Mouse (Mus musculus): ENCODE results near the gene Pik3cg. TPM values are rescaled to one million over a fixed set of nuclear protein-coding genes. Genes with fewer than 3 reads are reported as not detected.

Gene Pik3cg
- polyA plus RNA-seq, 1 experiment from 2014 or later: 2.6 TPM

DNA sequence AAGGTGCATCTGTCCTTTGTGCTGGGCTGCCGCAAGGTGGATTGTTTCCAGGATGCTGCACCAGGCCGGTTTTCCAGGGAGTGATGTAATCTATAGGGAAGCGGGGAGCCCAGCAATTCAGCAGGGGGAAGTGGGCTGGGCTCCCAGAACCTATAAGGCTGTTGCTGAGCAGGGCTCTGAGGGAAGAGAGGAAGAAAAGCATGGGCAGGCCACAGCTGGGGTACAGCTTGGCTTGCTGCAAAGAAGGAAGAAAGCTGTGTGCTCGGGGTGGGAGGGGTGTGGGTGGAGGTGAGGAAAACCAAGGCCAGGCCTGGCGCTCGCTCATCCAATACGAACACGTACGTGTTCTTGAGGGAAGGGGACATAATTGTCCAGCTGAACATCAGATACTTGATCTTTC, 70.1 kb downstream of the Pik3cg start:
- no peaks in the 10 kb centered on the region for H3K27me3 ChIP-seq (replicated peaks)
- H3K9me3 ChIP-seq: no peaks in the 10 kb centered on the region
- H3K4me2 ChIP-seq: no peak overlapping the region
- H3K4me3 ChIP-seq (replicated peaks): no peak overlapping the region
- no peaks in the 10 kb centered on the region for H3K36me3 ChIP-seq
- peaks cover 15% of the 10 kb centered on the region; the same call in 1 of the 2 replicates for H3K4me1 ChIP-seq
- no peak for ATAC-seq (ENCODE audit: insufficient read depth, low FRiP score, low read depth)
- 54% methylated on average over 9 of the region's 9 CpGs for whole genome bisulfite sequencing
- no peak overlapping the region for H3K9ac ChIP-seq
- H3K27ac ChIP-seq: peak overlapping the region; percentile 80

DNA sequence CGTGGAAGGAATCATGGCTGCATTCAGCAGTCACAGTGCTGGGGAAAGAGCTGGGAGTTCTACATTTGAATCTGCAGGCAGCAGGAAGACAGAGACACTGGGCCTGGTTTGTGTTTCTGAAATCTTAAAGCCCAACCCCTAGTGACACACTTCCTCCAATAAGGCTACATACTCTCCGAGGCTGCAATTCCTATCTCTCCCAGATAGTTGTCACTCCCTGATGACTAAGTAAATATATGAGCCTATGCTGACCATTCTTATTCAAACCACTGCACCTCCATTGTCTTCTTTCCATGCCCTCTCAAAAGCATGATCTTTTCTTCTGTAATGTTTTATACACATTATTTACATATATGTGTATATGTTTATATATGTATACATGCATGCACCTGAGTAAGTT, 70.9 kb downstream of the Pik3cg start:
- no peak overlapping the region for H3K4me2 ChIP-seq
- no peaks in the 10 kb centered on the region for H3K27me3 ChIP-seq (replicated peaks)
- no peaks in the 10 kb centered on the region for H3K9me3 ChIP-seq
- H3K27ac ChIP-seq: no peak overlapping the region
- ATAC-seq (ENCODE audit: insufficient read depth, low FRiP score, low read depth): no peak
- 66% methylated on average over 2 of the region's 2 CpGs for WGBS
- H3K9ac ChIP-seq: no peak overlapping the region
- H3K4me1 ChIP-seq: peaks cover 15% of the 10 kb centered on the region; the same call in 1 of the 2 replicates
- no peak overlapping the region for H3K4me3 ChIP-seq (replicated peaks)
- H3K36me3 ChIP-seq: no peaks in the 10 kb centered on the region

DNA sequence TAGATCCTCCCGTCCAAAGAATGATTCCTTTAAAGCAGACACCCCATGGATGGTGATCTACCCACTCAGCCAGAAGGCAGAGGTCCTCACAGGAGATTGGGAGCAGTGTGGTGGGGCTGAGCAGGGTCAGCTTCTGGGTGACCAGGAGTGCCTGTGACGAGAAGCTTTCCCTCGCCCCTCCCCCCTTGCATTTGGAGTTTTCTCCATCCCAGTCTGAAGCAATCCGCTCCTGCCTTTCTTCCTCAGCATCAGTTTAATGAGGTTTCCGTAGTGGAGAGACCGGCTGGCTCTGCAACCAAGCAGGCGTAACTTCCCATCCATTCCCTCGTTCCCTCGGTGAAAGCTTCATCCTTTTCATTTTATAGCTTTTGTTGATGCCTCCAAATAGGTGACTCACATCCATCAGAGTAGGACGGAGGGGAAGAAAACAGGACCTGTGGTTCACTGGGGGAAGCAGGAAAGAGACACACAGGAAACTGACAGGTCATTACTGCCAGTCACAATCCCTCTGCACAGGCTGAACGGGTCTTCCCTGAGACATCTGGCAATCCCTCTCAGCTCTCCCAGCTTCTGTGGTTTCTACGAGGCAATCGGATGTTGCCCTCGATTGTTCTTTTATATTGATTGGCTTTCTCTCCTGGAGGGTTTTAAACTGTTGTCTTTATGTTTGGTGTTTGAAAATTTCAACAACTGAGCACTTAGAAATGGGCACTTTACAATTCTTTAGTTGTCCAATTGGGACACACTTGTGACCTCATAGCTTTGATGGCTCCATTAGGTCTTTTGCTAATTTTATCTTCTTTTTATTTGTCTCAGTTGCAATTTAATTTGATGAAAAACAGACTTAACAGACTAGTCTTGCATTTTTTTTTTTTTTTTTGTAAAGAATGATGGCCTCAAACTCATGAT, 80.6 kb downstream of the Pik3cg start:
- WGBS: 41% methylated on average over 14 of the region's 14 CpGs
- Histone ChIP-seq H3K9ac (no peak overlapping the region), H3K27me3 (replicated peaks) (no peaks in the 10 kb centered on the region), H3K36me3 (no peaks in the 10 kb centered on the region), H3K4me3 (replicated peaks) (no peak overlapping the region), H3K4me1 (no peaks in the 10 kb centered on the region), H3K9me3 (no peaks in the 10 kb centered on the region), H3K4me2 (0 out of 2 replicates have a peak overlapping the region, but pooled peaks have one; percentile 8), H3K27ac (no peak overlapping the region)
- no peak for ATAC-seq (ENCODE audit: insufficient read depth, low FRiP score, low read depth)

DNA sequence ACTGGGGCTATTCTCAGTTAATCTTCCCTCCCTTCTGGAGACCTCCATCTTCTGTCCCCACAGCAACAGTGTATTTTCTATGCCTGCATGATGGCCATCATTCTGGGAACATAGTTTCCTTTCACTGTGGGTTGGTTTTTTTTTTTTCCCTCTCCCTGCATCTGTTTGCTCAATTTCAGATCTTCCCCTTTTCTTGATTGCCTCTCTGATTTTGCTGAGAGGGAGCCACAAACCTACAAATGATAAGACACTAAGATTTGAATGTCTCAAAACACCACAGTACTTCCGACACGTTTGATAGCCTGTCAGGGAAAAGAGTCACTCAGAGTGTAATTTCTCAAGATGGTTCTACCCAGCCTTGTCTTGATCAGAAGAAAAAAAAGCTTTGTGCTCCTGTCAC, 81.3 kb downstream of the Pik3cg start:
- Histone ChIP-seq H3K36me3 (no peaks in the 10 kb centered on the region), H3K4me3 (replicated peaks) (no peak overlapping the region), H3K4me1 (no peaks in the 10 kb centered on the region), H3K9me3 (no peaks in the 10 kb centered on the region), H3K27me3 (replicated peaks) (no peaks in the 10 kb centered on the region), H3K9ac (no peak overlapping the region), H3K4me2 (no peak overlapping the region), H3K27ac (no peak overlapping the region)
- no peak for ATAC-seq (ENCODE audit: insufficient read depth, low FRiP score, low read depth)
- WGBS: 70% methylated on average over 2 of the region's 2 CpGs

DNA sequence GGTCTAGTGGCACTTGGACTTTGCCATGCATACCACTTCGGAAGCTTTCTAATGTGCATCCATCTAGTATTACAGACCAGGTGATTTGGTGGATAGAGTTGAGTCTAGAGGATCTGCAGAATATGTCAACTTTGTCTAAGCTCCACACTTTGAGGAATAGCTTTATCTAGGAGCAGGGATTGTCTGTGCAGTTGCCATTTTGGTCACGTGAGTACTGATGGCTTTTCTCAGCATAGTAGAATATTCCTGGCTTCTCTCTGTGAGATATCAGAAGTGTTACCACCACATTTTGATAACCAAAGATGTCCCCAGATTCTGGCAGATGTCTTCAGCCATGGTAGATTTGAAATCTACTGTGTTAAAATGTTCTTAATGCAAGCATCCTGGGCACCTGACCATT, 84.0 kb downstream of the Pik3cg start:
- Histone ChIP-seq H3K36me3 (no peaks in the 10 kb centered on the region), H3K4me1 (no peaks in the 10 kb centered on the region), H3K27me3 (replicated peaks) (no peaks in the 10 kb centered on the region), H3K4me2 (no peak overlapping the region), H3K9ac (no peak overlapping the region), H3K4me3 (replicated peaks) (no peak overlapping the region), H3K27ac (no peak overlapping the region), H3K9me3 (no peaks in the 10 kb centered on the region)
- ATAC-seq (ENCODE audit: insufficient read depth, low FRiP score, low read depth): no peak
- 82% methylated on average over 2 of the region's 2 CpGs for WGBS

DNA sequence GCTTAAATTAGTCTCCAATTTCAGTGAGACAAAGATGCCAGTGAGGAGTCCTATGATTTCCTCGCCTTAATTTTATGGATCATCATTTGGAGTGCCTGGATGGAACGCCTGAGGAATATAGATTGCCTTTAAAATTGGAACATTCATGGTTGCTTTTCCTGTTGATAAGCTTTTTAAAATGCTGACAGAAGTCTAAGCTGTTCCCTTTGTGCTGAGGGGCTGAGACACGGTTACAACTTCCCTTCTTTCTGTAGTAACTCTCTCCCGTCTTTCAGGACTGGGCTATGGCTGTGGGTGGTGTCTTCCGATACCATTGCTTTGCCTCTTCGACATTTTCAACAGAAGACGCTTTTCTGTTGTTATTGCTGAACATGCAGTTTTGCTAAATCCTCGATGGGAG, 84.4 kb downstream of the Pik3cg start:
- no peak for ATAC-seq (ENCODE audit: insufficient read depth, low FRiP score, low read depth)
- no peaks in the 10 kb centered on the region for H3K4me1 ChIP-seq
- no peak overlapping the region for H3K4me3 ChIP-seq (replicated peaks)
- H3K9ac ChIP-seq: no peak overlapping the region
- no peaks in the 10 kb centered on the region for H3K36me3 ChIP-seq
- H3K4me2 ChIP-seq: no peak overlapping the region
- no peaks in the 10 kb centered on the region for H3K9me3 ChIP-seq
- 78% methylated on average over 8 of the region's 8 CpGs for WGBS
- H3K27me3 ChIP-seq (replicated peaks): no peaks in the 10 kb centered on the region
- H3K27ac ChIP-seq: no peak overlapping the region

DNA sequence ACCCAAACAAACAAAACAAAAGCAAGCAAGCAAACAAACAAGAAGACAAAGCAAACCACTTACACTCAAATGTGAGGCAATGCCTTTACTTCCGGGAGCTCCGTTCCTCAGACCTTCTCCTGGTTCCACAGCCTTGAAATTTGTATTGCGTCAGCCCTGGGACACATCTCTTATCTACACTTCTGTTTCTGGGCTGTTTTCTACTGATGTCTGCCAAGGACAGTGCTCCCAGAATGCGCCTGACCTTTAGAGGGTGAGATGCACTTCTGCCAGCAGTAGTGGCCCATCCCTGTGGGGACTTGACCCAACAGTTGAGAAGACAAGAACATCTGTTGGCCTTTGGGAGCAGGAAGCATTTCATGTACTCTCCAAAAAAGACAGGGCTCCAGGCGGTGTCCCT, 84.9 kb downstream of the Pik3cg start:
- H3K9ac ChIP-seq: no peak overlapping the region
- H3K4me3 ChIP-seq (replicated peaks): no peak overlapping the region
- no peak overlapping the region for H3K27ac ChIP-seq
- no peaks in the 10 kb centered on the region for H3K36me3 ChIP-seq
- H3K27me3 ChIP-seq (replicated peaks): no peaks in the 10 kb centered on the region
- no peaks in the 10 kb centered on the region for H3K4me1 ChIP-seq
- WGBS: 70% methylated on average over 5 of the region's 5 CpGs
- H3K9me3 ChIP-seq: no peaks in the 10 kb centered on the region
- peak; percentile 85; the same call in 1 of the 2 replicates for ATAC-seq (ENCODE audit: insufficient read depth, low FRiP score, low read depth)
- H3K4me2 ChIP-seq: no peak overlapping the region

Other genes starting within 250 kb of the Pik3cg start
- 28.9 and 29.6 TPM in 2 replicates for gene Prkar2b, start 147.4 kb downstream of the Pik3cg start, polyA plus RNA-seq (2015; fragmentation: Nextera tagmentation; extraction: Ambion mirVana)
- 4.4 and 5.0 TPM in 2 replicates for gene Ccdc71l, start 170.0 kb upstream of the Pik3cg start, polyA plus RNA-seq (2015; fragmentation: Nextera tagmentation; extraction: Ambion mirVana)

Measured in stomach, embryonic 15.5 days (tissue).